Mouse (Mus musculus) kidney, embryonic 14.5 days (tissue): ENCODE data around the gene Trim75. TPM values are rescaled to one million over a fixed set of nuclear protein-coding genes. Genes with fewer than 3 reads are reported as not detected.
A peak's percentile ranks its signal among the peaks of the same experiment; 100 is the strongest.

Experiments
- ATAC-seq: fragments of 200-750 bp; cut with Nextera tagmentation; 2 replicates; pipeline ENCODE4 v1.8.0; 2017; ENCODE audit warnings: moderate number of reproducible peaks, mild to moderate bottlenecking, moderate TSS enrichment, moderate library complexity; ENCODE audit not compliant: low FRiP score, low TSS enrichment
- H3K27ac ChIP-seq: fragments of 300-500 bp; sonication (generic); 2 replicates; pipeline ENCODE4 v1.5.1; 2014; ENCODE audit warnings: low read depth, mild to moderate bottlenecking, low read length, moderate library complexity, mixed read lengths
- H3K27me3 ChIP-seq: fragments of 300-500 bp; sonication (generic); 2 replicates; pipeline ENCODE4 v1.6.1; 2014; ENCODE audit warnings: mild to moderate bottlenecking, low read length; ENCODE audit not compliant: control insufficient read depth, insufficient read depth
- H3K36me3 ChIP-seq: fragments of 300-500 bp; sonication (generic); 2 replicates; pipeline ENCODE4 v1.6.1; 2014; ENCODE audit warnings: low read length, mixed read lengths; ENCODE audit not compliant: control insufficient read depth, insufficient read depth
- H3K4me1 ChIP-seq: fragments of 300-500 bp; sonication (generic); 2 replicates; pipeline ENCODE4 v1.6.1; 2014; ENCODE audit warnings: low read length, mixed read lengths; ENCODE audit not compliant: control insufficient read depth, insufficient read depth
- H3K4me2 ChIP-seq: fragments of 300-500 bp; sonication (generic); replicated peaks from 2 replicates; pipeline ENCODE4 v1.6.1; 2014; ENCODE audit warnings: low read depth, mild to moderate bottlenecking, low read length
- H3K4me3 ChIP-seq: fragments of 300-500 bp; sonication (generic); 2 replicates; pipeline ENCODE4 v1.5.1; 2014; ENCODE audit warnings: mild to moderate bottlenecking, low read length
- H3K9ac ChIP-seq: fragments of 300-500 bp; sonication (generic); 2 replicates; pipeline ENCODE4 v1.6.1; 2014; ENCODE audit warnings: low read depth, mild to moderate bottlenecking, low read length, moderate library complexity
- H3K9me3 ChIP-seq: fragments of 300-500 bp; sonication (generic); 2 replicates; pipeline ENCODE4 v1.6.1; 2016; ENCODE audit warnings: low read length; ENCODE audit not compliant: control insufficient read depth
- WGBS: fragments of 180-500 bp; shearing (Covaris S2); extraction: QIAGEN DNeasy Blood & Tissue Kit; methylation state at CpG from one replicate; pipeline ENCODE4 v1.1.7; 2014; 5-methylcytosine and 5-hydroxymethylcytosine counted together
- polyA plus RNA-seq: library from polyadenylated mRNA; unstranded; fragments of >200 nt; fragmentation: Nextera tagmentation; extraction: Ambion mirVana; gene quantifications from 2 replicates; pipeline ENCODE4 v1.2.1, GENCODE M21; 2014

Gene Trim75
- polyA plus RNA-seq, 1 experiment from 2014 or later, result not detected

GRCm38 (mm10) chr8:64946820-64947697 lies 40.6 kb downstream of the Trim75 start, which contains the start of gene Tmem192:
TSS of gene Tmem192 (plus strand) at chr8:64947185.
- Histone ChIP-seq H3K27me3 (0 out of 2 replicates have a peak, but pooled peaks cover 3% of the 10 kb centered on the region), H3K27ac (peak within 1 kb of the TSS; percentile 42; the same call in 1 of the 2 replicates), H3K9ac (peak within 1 kb of the TSS; percentile 72), H3K4me2 (peak within 1 kb of the TSS; percentile 60), H3K9me3 (no peaks in the 10 kb centered on the region), H3K4me3 (peak within 1 kb of the TSS; percentile 76), H3K36me3 (no peaks in the 10 kb centered on the region), H3K4me1 (no peaks in the 10 kb centered on the region)
- 2% methylated on average over 70 of the region's 73 CpGs for WGBS
- ATAC-seq, result peak; percentile 97

GRCm38 (mm10) chr8:64946441-64946819 lies 41.2 kb downstream of the Trim75 start:
- H3K4me1 ChIP-seq, result no peaks in the 10 kb centered on the region
- H3K4me2 ChIP-seq, result peak overlapping the region; percentile 60
- 58% methylated on average over 8 of the region's 8 CpGs for WGBS
- no peak overlapping the region for H3K9ac ChIP-seq
- ATAC-seq, result no peak
- no peak overlapping the region for H3K27ac ChIP-seq
- H3K9me3 ChIP-seq, result no peaks in the 10 kb centered on the region
- H3K36me3 ChIP-seq, result no peaks in the 10 kb centered on the region
- peak overlapping the region; percentile 76 for H3K4me3 ChIP-seq
- 0 out of 2 replicates have a peak, but pooled peaks cover 3% of the 10 kb centered on the region for H3K27me3 ChIP-seq

GRCm38 (mm10) chr8:64945606-64946005 lies 42.0 kb downstream of the Trim75 start:
- no peak overlapping the region for H3K4me2 ChIP-seq
- H3K9me3 ChIP-seq, result no peaks in the 10 kb centered on the region
- WGBS, result 84% methylated on average over 7 of the region's 7 CpGs
- no peaks in the 10 kb centered on the region for H3K4me1 ChIP-seq
- 0 out of 2 replicates have a peak, but pooled peaks cover 3% of the 10 kb centered on the region for H3K27me3 ChIP-seq
- H3K9ac ChIP-seq, result no peak overlapping the region
- ATAC-seq, result no peak
- no peak overlapping the region for H3K27ac ChIP-seq
- no peak overlapping the region for H3K4me3 ChIP-seq
- H3K36me3 ChIP-seq, result no peaks in the 10 kb centered on the region

- 0 out of 2 replicates have a peak, but pooled peaks cover 3% of the 10 kb centered on the region for H3K27me3 ChIP-seq
- no peak overlapping the region for H3K27ac ChIP-seq
- H3K4me1 ChIP-seq, result no peaks in the 10 kb centered on the region
- WGBS, result 28% methylated on average over 5 of the region's 5 CpGs
- no peak overlapping the region for H3K4me2 ChIP-seq
- no peaks in the 10 kb centered on the region for H3K36me3 ChIP-seq
- no peak overlapping the region for H3K4me3 ChIP-seq
- no peak overlapping the region for H3K9ac ChIP-seq
- ATAC-seq, result no peak
- no peaks in the 10 kb centered on the region for H3K9me3 ChIP-seq
These were observed 42.8 kb downstream of the Trim75 start for GRCm38 (mm10) chr8:64944831-64945230.

GRCm38 (mm10) chr8:64942946-64943345 lies 44.7 kb downstream of the Trim75 start:
- ATAC-seq, result no peak
- Histone ChIP-seq H3K9ac (no peak overlapping the region), H3K27ac (no peak overlapping the region), H3K4me3 (no peak overlapping the region), H3K9me3 (no peaks in the 10 kb centered on the region), H3K4me2 (no peak overlapping the region), H3K27me3 (0 out of 2 replicates have a peak, but pooled peaks cover 3% of the 10 kb centered on the region), H3K4me1 (no peaks in the 10 kb centered on the region), H3K36me3 (no peaks in the 10 kb centered on the region)
- WGBS, result 20% methylated on average over 5 of the region's 5 CpGs

- Histone ChIP-seq H3K9ac (no peak overlapping the region), H3K36me3 (no peaks in the 10 kb centered on the region), H3K27ac (no peak overlapping the region), H3K9me3 (no peaks in the 10 kb centered on the region), H3K4me2 (no peak overlapping the region), H3K27me3 (0 out of 2 replicates have a peak, but pooled peaks cover 3% of the 10 kb centered on the region), H3K4me3 (no peak overlapping the region), H3K4me1 (no peaks in the 10 kb centered on the region)
- ATAC-seq, result peak; percentile 33; the same call in 1 of the 2 replicates
- WGBS, result 9% methylated on average over 9 of the region's 9 CpGs
These were observed 46.1 kb downstream of the Trim75 start for GRCm38 (mm10) chr8:64941495-64941894.

- 0 out of 2 replicates have a peak, but pooled peaks cover 3% of the 10 kb centered on the region for H3K27me3 ChIP-seq
- no peaks in the 10 kb centered on the region for H3K4me1 ChIP-seq
- no peak for ATAC-seq
- H3K27ac ChIP-seq, result no peak overlapping the region
- H3K9me3 ChIP-seq, result no peaks in the 10 kb centered on the region
- no peaks in the 10 kb centered on the region for H3K36me3 ChIP-seq
- WGBS, result 84% methylated on average over 8 of the region's 8 CpGs
- no peak overlapping the region for H3K9ac ChIP-seq
- no peak overlapping the region for H3K4me2 ChIP-seq
- H3K4me3 ChIP-seq, result no peak overlapping the region
These were observed 46.6 kb downstream of the Trim75 start for GRCm38 (mm10) chr8:64941019-64941418.

DNA sequence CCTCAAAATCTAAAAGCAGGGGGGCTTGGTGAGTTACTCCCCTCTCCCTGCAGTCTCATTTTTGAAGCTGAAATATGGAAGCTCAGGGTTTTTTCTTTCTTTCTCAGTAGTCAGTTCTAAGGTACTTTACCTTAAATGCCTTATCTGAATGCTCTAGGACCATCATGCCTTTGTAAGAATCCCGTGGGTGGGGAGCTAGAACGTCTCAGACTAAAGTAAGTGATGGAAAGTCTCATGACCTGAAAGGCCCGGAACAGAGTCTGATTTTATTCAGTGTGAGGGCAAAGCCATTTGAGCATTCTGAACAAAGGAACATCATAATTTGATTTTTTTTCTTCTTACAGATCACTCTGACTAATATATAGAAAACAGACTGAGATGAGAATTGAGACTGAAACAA lies 52.6 kb downstream of the Trim75 start:
- H3K4me3 ChIP-seq, result no peak overlapping the region
- no peak overlapping the region for H3K27ac ChIP-seq
- H3K4me1 ChIP-seq, result no peaks in the 10 kb centered on the region
- no peaks in the 10 kb centered on the region for H3K36me3 ChIP-seq
- H3K9me3 ChIP-seq, result no peaks in the 10 kb centered on the region
- 75% methylated on average over 3 of the region's 3 CpGs for WGBS
- no peak overlapping the region for H3K9ac ChIP-seq
- no peaks in the 10 kb centered on the region for H3K27me3 ChIP-seq
- no peak for ATAC-seq
- H3K4me2 ChIP-seq, result no peak overlapping the region
